Mouse (Mus musculus) olfactory bulb, adult 2 months (tissue): ENCODE data around the gene Aspscr1. TPM values are rescaled to one million over a fixed set of nuclear protein-coding genes. Genes with fewer than 3 reads are reported as not detected.

Source experiments
- H3K27ac ChIP-seq: fragments of 200-500 bp; 2 replicates; pipeline ENCODE4 v1.5.1; 2012; ENCODE audit warnings: low read depth, low read length; ENCODE audit not compliant: insufficient read depth
- H3K4me1 ChIP-seq: fragments of 200-500 bp; 2 replicates; pipeline ENCODE4 v1.6.1; 2012; ENCODE audit warnings: low read length; ENCODE audit not compliant: control insufficient read depth, insufficient read depth
- H3K4me3 ChIP-seq: fragments of 200-500 bp; 2 replicates; pipeline ENCODE4 v1.5.1; 2012; ENCODE audit warnings: mild to moderate bottlenecking, low read depth, low read length, moderate library complexity; ENCODE audit not compliant: insufficient read depth
- CTCF ChIP-seq: fragments of 200-500 bp; IDR thresholded peaks from 2 replicates; pipeline ENCODE4 v1.5.1; 2012; ENCODE audit warnings: low read depth, mild to moderate bottlenecking, low read length, moderate library complexity; ENCODE audit not compliant: insufficient read depth
- POLR2A ChIP-seq: fragments of 200-500 bp; IDR thresholded peaks from 2 replicates; pipeline ENCODE4 v1.6.1; 2012; ENCODE audit warnings: mild to moderate bottlenecking, low read depth, low read length, moderate library complexity; ENCODE audit not compliant: insufficient read depth
- WGBS: fragments of 180-500 bp; shearing (Covaris S2); methylation state at CpG from one replicate; pipeline ENCODE4 v1.1.7; 2018; 5-methylcytosine and 5-hydroxymethylcytosine counted together
- polyA plus RNA-seq: library from polyadenylated mRNA; stranded (reverse); fragments of >200 nt; gene quantifications from 2 replicates; pipeline ENCODE4 v1.2.4, GENCODE M21; 2012; ENCODE audit warnings: low replicate concordance; ENCODE audit not compliant: missing spikeins, insufficient read depth, insufficient read length

Gene Aspscr1
- polyA plus RNA-seq, 1 experiment, result not detected

GRCm38 (mm10) chr11:120629341-120629730, 43.4 kb upstream of the Aspscr1 start:
- H3K4me3 ChIP-seq, result no peak overlapping the region
- 67% methylated on average over 23 of the region's 23 CpGs for WGBS
- TF ChIP-seq POLR2A (no peak), CTCF (no peak)

GRCm38 (mm10) chr11:120629911-120630310, 42.9 kb upstream of the Aspscr1 start:
- TF ChIP-seq POLR2A (no peak), CTCF (no peak)
- Histone ChIP-seq H3K4me1 (peaks cover 48% of the 10 kb centered on the region), H3K27ac (peak overlapping the region; percentile 48), H3K4me3 (no peak overlapping the region)
- WGBS, result 22% methylated on average over 7 of the region's 7 CpGs

More at GRCm38 (mm10) chr11:120629341-120629730, 43.4 kb upstream of the Aspscr1 start:
- Histone ChIP-seq H3K4me1 (peaks cover 48% of the 10 kb centered on the region), H3K27ac (no peak overlapping the region)

GRCm38 (mm10) chr11:120630401-120630871, 42.3 kb upstream of the Aspscr1 start:
- 40% methylated on average over 5 of the region's 5 CpGs for WGBS
- no peak for TF ChIP-seq CTCF
- TF ChIP-seq POLR2A, result no peak
- H3K4me1 ChIP-seq, result peaks cover 44% of the 10 kb centered on the region
- H3K27ac ChIP-seq, result peak overlapping the region; percentile 48
- no peak overlapping the region for H3K4me3 ChIP-seq

GRCm38 (mm10) chr11:120630881-120631725, 41.7 kb upstream of the Aspscr1 start:
- Histone ChIP-seq H3K27ac (no peak overlapping the region), H3K4me3 (no peak overlapping the region), H3K4me1 (peaks cover 44% of the 10 kb centered on the region)
- 39% methylated on average over 7 of the region's 7 CpGs for WGBS
- no peak for TF ChIP-seq POLR2A

- no peak for TF ChIP-seq POLR2A
- no peak for TF ChIP-seq CTCF
- WGBS, result 51% methylated on average over 4 of the region's 4 CpGs
- peaks cover 44% of the 10 kb centered on the region for H3K4me1 ChIP-seq
- peak overlapping the region; percentile 82; the same call in 1 of the 2 replicates for H3K27ac ChIP-seq
- H3K4me3 ChIP-seq, result peak overlapping the region; percentile 97
Observed at GRCm38 (mm10) chr11:120631726-120632448, 40.9 kb upstream of the Aspscr1 start.

- H3K4me1 ChIP-seq, result peaks cover 37% of the 10 kb centered on the region
- TF ChIP-seq POLR2A (0 out of 2 replicates have a peak, but pooled peaks have one; percentile 7), CTCF (no peak)
- peak overlapping the region; percentile 97 for H3K4me3 ChIP-seq
- WGBS, result 2% methylated on average over 115 of the region's 116 CpGs
- H3K27ac ChIP-seq, result peak overlapping the region; percentile 82
Observed at GRCm38 (mm10) chr11:120632559-120633519, 39.9 kb upstream of the Aspscr1 start.

GRCm38 (mm10) chr11:120633520-120634343, 39.0 kb upstream of the Aspscr1 start, which contains the start of gene Mafg:
Gene Mafg, minus strand, starts transcription at chr11:120633600.
- peak; percentile 44; the same call in 1 of the 2 replicates for TF ChIP-seq POLR2A
- TF ChIP-seq CTCF, result no peak
- H3K4me1 ChIP-seq, result peaks cover 37% of the 10 kb centered on the region
- WGBS, result 10% methylated on average over 58 of the region's 58 CpGs
- H3K27ac ChIP-seq, result peak within 1 kb of the TSS; percentile 82
- H3K4me3 ChIP-seq, result peak within 1 kb of the TSS; percentile 97
